Mouse (Mus musculus) kidney, adult 2 months (tissue): ENCODE data around the gene Acot11.

Experiments
- CTCF ChIP-seq: fragments of 200-500 bp; conservative IDR thresholded peaks from 2 replicates; pipeline ENCODE4 v1.5.1; 2011; ENCODE audit warnings: low read depth, mild to moderate bottlenecking, control low read depth, low read length, moderate library complexity, mixed read lengths; ENCODE audit not compliant: insufficient read depth, insufficient read length
- POLR2A ChIP-seq: fragments of 200-500 bp; IDR thresholded peaks from one replicate; pipeline ENCODE4 v1.6.1; 2011; ENCODE audit warnings: low read depth, low read length, control low read depth

GRCm38 (mm10) chr4:106780045-106780444 lies 24.8 kb downstream of the Acot11 start:
- TF ChIP-seq CTCF (no peak), POLR2A (no peak)
